Mouse (Mus musculus) megakaryocyte, embryonic 14.5 days (primary cell): ENCODE results near the gene Lrrtm3.

ENCODE experiments used
- FLI1 ChIP-seq: IDR thresholded peaks from 2 replicates; pipeline ENCODE4 v1.6.1; 2012; ENCODE audit warnings: low read length, inconsistent platforms, mixed read lengths
- GATA1 ChIP-seq: IDR thresholded peaks from 3 replicates; pipeline ENCODE4 v1.6.1; 2012; ENCODE audit warnings: mixed read lengths, low read length, inconsistent platforms, borderline replicate concordance

- no peak for TF ChIP-seq FLI1
- no peak for TF ChIP-seq GATA1
Measured at GRCm38 (mm10) chr10:64089680-64090460, at the start of gene Lrrtm3.
